Mouse (Mus musculus) left cerebral cortex, postnatal 36 days (tissue): ENCODE results near the gene Bbs5. TPM values are rescaled to one million over a fixed set of nuclear protein-coding genes. Genes with fewer than 3 reads are reported as not detected.
"Not testable (repeated sequence)": the region's sequence is repeated elsewhere in the genome, so short reads cannot be mapped to it uniquely, and the experiment has no call there.

ENCODE experiments used
- DNase-seq, 2 experiments: peaks; one replicate each; pipeline ENCODE4 v3.0.0; 2021 to 2022; ENCODE audit warnings: low spot score in 2 of 2, mixed read lengths in 1 of 2
- intact Hi-C: fragments of 180-260 bp; cut with DNase I; formaldehyde crosslinking; loops from one replicate; pipeline ENCODE4 v1.15.1; 2025
- total RNA-seq, 2 experiments: library from RNA; stranded (reverse); gene quantifications; 2 replicates each; pipeline ENCODE4 v1.2.3; 2021

The Bbs5 gene
- total RNA-seq = 10 to 100 TPM; 21.1 to 29.8 TPM

GRCm38 (mm10) chr2:69646726-69647490 is at the start of gene Bbs5:
Bbs5 (plus strand) TSS chr2:69647171.
- intact Hi-C loops = no loop called here
- peak; percentile 95 to 96 for DNase-seq

DNA sequence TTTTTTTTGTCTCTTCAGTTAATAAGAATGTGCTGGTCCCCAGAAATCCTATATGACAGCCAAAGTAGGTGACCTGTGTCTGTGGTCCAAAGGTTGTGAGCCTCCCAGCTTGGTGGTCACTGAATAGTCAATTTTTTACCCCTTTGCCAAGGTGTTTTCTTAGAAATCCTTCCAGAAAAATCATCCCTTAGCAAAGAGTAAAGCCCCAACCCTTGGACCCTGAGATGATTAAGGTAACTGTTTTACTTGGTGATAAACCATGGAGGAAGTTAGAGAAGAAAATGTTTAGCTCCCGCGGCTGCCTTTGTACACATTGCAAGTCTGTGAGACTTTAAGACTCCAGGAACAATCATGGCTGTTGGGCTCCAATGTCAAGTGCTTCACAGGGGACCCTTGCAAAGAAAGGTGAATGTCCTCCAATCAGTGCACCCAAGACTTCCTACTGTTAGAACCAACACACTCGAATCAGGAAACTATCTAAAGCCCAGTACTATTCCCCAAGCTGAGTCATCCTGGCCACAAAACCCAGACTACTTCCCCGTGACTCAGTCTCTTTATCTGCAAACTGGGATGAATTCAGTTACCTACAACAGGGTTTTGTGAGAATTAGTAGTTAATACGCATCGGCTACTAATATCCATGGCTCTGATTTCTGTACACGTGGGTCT is 43.1 kb upstream of the Bbs5 start:
- intact Hi-C loops = no loop called here
- DNase-seq = no peak

- intact Hi-C loops = no loop called here
- DNase-seq = no peak
Observed at GRCm38 (mm10) chr2:69606621-69607020, 40.4 kb upstream of the Bbs5 start.

GRCm38 (mm10) chr2:69612237-69612636 is 34.7 kb upstream of the Bbs5 start:
- DNase-seq = no peak
- intact Hi-C loops = no loop called here

GRCm38 (mm10) chr2:69612716-69613115 is 34.3 kb upstream of the Bbs5 start:
- intact Hi-C loops = no loop called here
- DNase-seq = no peak

DNA sequence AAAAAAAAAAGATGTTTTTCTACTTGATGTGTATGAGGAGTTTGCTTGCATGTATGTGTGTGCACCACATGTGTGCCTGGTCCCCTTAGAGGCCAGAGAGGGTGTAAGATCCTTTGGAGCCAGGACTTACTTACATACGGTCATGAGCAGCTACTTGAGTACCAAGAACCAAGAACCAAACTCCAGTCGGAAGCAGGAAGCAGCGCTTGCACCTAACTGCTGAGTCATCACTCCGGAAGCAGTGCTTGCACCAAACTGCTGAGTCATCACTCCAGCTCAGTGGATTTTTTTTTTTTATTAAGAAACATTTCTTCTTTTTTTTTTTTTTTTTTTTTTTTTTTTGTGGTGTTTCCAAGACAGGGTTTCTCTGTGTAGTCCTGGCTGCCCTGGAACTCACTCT is 33.7 kb upstream of the Bbs5 start:
- intact Hi-C loops = no loop called here
- no peak for DNase-seq

GRCm38 (mm10) chr2:69618336-69618735 is 28.6 kb upstream of the Bbs5 start:
- no peak for DNase-seq
- intact Hi-C loops = no loop called here

DNA sequence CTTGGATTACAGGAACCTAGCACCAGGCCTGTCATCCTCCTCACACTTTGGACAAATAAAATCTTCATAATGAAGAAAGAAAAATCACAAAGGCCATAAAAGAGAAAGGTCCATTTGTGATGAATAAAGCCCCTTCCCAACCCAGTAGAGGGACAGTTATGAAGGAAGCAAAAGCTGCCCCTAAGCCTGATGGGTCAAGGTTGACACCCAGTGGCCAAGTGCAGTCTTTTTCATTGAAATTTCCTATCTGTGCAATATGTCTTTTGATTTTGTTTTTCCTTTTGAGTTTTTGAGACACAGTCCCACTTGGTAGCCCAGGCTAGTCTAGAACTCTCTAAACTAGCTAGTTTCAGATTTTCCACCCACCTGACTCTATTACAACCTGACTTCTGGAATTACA is 27.7 kb upstream of the Bbs5 start:
- intact Hi-C loops = no loop called here

GRCm38 (mm10) chr2:69629215-69629614 is 17.8 kb upstream of the Bbs5 start:
- no peak for DNase-seq
- intact Hi-C loops = no loop called here

More for the DNA sequence above, 27.7 kb upstream of the Bbs5 start:
- no peak for DNase-seq

DNA sequence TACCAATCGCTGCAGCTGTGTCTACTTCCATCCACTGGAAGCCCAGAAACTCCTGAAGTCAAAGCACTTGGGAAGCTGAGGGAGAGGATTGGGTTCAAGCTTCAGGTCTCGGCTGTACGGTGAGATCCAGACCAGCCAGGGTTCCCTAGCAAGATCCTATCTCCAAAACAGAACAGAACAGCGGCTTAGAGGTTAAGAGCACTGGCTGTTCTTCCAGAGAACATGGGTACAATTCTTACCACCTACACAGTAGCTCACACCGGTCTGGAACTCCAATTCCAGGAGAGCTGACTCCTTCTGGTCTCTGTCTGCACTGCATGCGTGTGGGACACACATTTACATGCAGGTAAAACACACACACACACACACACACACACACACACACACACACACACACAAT is 17.1 kb upstream of the Bbs5 start:
- intact Hi-C loops = no loop called here
- DNase-seq = no peak

- intact Hi-C loops = no loop called here
- no peak for DNase-seq
Observed at GRCm38 (mm10) chr2:69630792-69631191, 16.2 kb upstream of the Bbs5 start.

GRCm38 (mm10) chr2:69631449-69631848 is 15.5 kb upstream of the Bbs5 start:
- DNase-seq = no peak
- intact Hi-C loops = no loop called here

- peak in 1 of 2 experiments; percentile 13 for DNase-seq
- intact Hi-C loops = no loop called here
Observed at GRCm38 (mm10) chr2:69635064-69635701, 11.8 kb upstream of the Bbs5 start.

DNA sequence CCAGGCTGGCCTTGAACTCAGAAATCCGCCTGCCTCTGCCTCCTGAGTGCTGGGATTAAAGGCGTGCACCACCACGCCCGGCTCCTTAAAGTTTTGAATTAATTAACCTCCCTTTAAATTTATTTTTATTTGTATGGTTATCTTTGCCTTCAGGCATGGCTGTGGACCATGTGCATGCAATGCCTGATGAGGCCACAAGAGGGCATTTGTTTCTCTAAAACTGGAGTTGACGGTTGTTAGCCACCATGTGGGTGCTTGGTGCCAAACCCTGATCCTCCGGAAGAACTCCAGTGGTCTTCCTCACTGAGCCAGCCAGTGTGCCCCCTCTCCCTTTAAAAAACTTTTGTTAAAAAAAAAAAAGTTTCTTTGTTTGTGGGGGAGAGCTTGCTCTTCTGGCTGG is 11.2 kb upstream of the Bbs5 start:
- intact Hi-C loops = no loop called here
- no peak for DNase-seq

DNA sequence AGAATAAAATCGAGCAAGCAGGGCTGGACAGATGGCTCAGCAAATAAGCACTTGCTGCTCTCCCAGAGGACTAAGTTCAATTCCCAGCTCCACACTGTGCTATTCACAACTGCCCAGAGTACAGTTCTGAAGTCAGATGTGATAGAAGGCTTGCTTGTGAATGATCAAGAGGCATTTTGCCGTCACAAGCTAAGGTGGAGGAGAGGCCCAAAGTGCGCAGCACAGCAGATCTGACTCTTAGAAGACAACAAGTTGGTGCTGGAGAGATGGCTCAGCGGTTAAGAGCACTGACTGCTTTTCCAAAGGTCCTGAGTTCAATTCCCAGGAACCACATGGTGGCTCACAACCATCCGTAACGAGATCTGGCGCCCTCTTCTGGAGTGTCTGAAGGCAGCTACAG is 9.0 kb upstream of the Bbs5 start:
- intact Hi-C loops, DNase-seq: not testable (repeated sequence)

DNA sequence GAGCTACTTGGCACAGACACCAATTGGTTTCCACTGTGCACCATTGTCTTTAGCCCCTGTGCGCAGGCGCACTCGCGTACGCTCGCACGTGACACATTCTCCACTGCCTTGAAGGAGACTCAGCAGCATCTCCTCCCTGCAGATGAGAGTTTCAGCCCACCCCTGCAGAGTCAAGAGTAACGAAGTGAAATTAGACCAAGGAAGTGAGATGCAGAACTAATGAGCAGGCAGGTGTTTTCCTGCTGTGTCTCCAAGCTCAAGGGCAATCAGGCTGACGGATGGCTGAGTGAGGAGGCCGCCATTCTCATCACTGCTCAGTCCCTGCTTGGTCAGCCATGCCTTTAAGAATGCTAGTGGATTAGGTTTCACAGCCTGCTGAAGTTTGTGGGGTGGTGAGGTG is 6.9 kb upstream of the Bbs5 start:
- intact Hi-C loops = no loop called here
- no peak for DNase-seq

DNA sequence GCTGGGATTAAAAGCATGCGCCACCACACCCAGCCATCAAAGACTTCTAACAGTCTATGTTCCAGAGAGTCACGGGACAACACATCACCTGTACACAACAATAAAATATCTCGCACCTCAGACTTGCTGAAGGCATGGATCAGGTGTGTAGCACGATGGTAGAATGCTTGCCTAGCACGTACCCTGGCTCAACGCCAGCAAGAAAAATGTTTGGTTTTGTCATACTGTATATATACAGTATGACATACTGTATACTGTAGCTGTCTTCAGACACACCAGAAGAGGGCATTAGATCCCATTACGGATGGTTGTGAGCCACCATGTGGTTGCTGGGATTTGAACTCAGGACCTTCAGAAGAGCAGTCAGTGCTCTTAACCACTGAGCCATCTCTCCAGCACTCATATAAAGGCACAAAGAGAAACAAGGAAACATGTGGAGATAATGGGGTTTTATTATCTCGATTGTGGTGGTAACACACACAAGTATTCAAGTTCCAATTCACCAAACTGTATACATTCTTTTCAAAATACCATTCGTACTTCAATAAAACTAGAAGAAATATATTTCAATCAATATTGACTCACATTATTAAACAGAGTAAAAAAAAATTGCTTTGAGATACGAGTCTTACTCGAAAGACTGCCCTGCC is 1.9 kb upstream of the Bbs5 start:
- no peak for DNase-seq
- intact Hi-C loops = no loop called here

DNA sequence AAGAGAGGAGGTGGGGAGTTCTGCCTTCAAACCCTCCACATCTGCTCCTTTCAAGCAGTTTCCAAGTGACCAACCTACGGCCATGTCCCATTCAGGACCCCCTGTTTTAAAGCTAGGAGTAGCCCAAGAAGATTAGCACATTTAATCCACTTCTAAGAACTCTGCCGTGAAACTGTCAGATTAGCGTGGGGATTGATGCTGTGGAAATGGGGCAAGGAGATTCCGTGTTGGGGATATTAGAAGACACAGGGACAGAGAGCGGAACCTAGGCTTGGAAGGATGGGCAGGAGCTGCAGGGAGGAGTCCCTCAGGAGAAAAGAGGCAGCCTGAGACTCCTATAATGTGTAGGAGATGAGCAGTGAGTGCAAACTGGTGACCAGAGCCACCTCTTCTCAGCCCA is 2.7 kb downstream of the Bbs5 start:
- intact Hi-C loops = no loop called here
- DNase-seq = no peak

DNA sequence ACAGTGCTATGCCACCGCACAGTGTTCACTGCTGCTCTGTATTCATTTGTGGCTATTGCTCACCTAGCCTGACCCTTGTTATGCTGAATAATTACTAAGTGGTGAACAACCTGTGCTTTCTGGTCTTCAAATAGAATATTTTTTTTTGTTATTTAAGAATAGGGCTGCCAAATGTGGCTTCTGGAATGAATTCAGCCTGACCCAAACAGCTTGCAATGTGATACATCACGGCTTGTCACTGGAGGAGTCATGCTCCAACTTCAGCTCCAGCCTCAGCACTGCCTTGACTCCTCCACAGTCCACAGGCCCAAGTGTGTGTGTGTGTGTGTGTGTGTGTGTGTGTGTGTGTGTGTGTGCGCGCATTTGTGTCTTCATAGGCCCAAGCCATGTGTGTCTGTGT is 12.4 kb downstream of the Bbs5 start:
- intact Hi-C loops = no loop called here
- no peak for DNase-seq

DNA sequence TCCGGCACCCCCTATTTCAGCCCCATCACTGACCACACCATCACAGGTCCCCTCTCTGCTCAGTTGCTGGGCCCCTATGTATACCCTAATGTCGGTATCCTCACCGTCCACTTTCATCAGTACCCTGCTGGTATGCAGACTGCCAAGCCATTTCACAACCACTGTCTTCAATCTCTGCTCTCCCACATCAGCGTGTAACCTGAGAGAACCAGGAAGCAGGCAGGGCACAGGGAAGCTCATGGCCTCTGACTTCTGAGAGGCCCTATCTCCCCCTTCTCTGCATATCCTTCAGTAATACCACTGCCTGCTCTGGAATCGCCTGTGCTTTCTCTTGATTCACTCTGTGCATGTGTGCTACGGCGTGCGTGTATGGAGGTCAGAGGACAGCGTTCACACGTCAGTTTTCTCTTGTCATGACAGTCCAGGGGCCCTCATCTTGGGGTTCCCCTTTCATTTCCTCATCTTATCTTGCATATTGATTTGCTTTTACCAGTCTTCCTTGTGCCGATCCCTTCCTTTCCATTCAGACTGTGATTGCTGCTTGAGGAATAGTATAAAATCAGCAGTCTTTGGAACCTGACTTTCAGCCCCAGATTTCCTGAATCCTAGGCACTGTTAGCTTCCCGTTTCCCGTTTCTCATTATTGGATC is 17.0 kb downstream of the Bbs5 start:
- intact Hi-C loops = no loop called here
- DNase-seq = no peak
